Mouse (Mus musculus): ENCODE data around the gene Nipsnap1.

- no peak for TF ChIP-seq CTCF (IDR thresholded peaks at IDR 0.05; ENCODE audit: borderline replicate concordance, control insufficient read depth, extremely low read depth, insufficient read depth, low read length, poor library complexity)
- TF ChIP-seq POLR2A (IDR thresholded peaks at IDR 0.05; ENCODE audit: control insufficient read depth, extremely low read depth, insufficient read depth, low read length, poor library complexity), result peak; percentile 26; the same call in 1 of the 2 replicates
Observed at GRCm38 (mm10) chr11:4874551-4874950, 800 bp downstream of the Nipsnap1 start.

Measured in thymus, adult 2 months (tissue).